Mouse (Mus musculus) hindbrain, embryonic 11.5 days (tissue): ENCODE results near the gene Hoxd4. TPM values are rescaled to one million over a fixed set of nuclear protein-coding genes. Genes with fewer than 3 reads are reported as not detected.
A peak's percentile ranks its signal among the peaks of the same experiment; 100 is the strongest.

Experiments
- ATAC-seq: fragments of 200-750 bp; cut with Nextera tagmentation; 2 replicates; pipeline ENCODE4 v1.8.0; 2017; ENCODE audit warnings: mild to moderate bottlenecking, moderate TSS enrichment, moderate library complexity; ENCODE audit not compliant: low FRiP score
- DNase-seq: peaks from one replicate; pipeline ENCODE4 v3.0.0-alpha.2; 2015; ENCODE audit warnings: low spot score
- H3K27ac ChIP-seq: fragments of 300-500 bp; sonication (generic); 2 replicates; pipeline ENCODE4 v1.5.1; 2014; ENCODE audit warnings: mild to moderate bottlenecking, low read depth, low read length
- H3K27me3 ChIP-seq: fragments of 300-500 bp; sonication (generic); 2 replicates; pipeline ENCODE4 v1.6.1; 2014; ENCODE audit warnings: mild to moderate bottlenecking, low read length, moderate library complexity, mixed read lengths; ENCODE audit not compliant: control insufficient read depth, insufficient read depth
- H3K36me3 ChIP-seq: fragments of 300-500 bp; sonication (generic); 2 replicates; pipeline ENCODE4 v1.6.1; 2014; ENCODE audit warnings: mild to moderate bottlenecking, low read length, moderate library complexity, mixed read lengths; ENCODE audit not compliant: control insufficient read depth, insufficient read depth
- H3K4me1 ChIP-seq: fragments of 300-500 bp; sonication (generic); replicated peaks from 2 replicates; pipeline ENCODE4 v1.6.1; 2014; ENCODE audit warnings: low read length, mixed read lengths; ENCODE audit not compliant: control insufficient read depth, insufficient read depth
- H3K4me2 ChIP-seq: fragments of 300-500 bp; sonication (generic); replicated peaks from 2 replicates; pipeline ENCODE4 v1.6.1; 2014; ENCODE audit warnings: mild to moderate bottlenecking, low read depth, low read length
- H3K4me3 ChIP-seq: fragments of 300-500 bp; sonication (generic); 2 replicates; pipeline ENCODE4 v1.5.1; 2014; ENCODE audit warnings: low read depth, low read length
- H3K9ac ChIP-seq: fragments of 300-500 bp; sonication (generic); 2 replicates; pipeline ENCODE4 v1.6.1; 2014; ENCODE audit warnings: low read depth, low read length
- H3K9me3 ChIP-seq: fragments of 300-500 bp; sonication (generic); 2 replicates; pipeline ENCODE4 v1.6.1; 2016; ENCODE audit warnings: low read length; ENCODE audit not compliant: control insufficient read depth
- WGBS: fragments of 180-500 bp; shearing (Covaris S2); extraction: QIAGEN DNeasy Blood & Tissue Kit; methylation state at CpG from one replicate; pipeline ENCODE4 v1.1.7; 2014; 5-methylcytosine and 5-hydroxymethylcytosine counted together
- polyA plus RNA-seq: library from polyadenylated mRNA; unstranded; fragments of >200 nt; fragmentation: Nextera tagmentation; extraction: Ambion mirVana; gene quantifications from 2 replicates; pipeline ENCODE4 v1.2.1, GENCODE M21; 2014

The Hoxd4 gene
- polyA plus RNA-seq, 1 experiment from 2014 or later: 3.7 TPM

- H3K27ac ChIP-seq: peak overlapping the region; percentile 95
- H3K27me3 ChIP-seq: peaks cover 74% of the 10 kb centered on the region
- no peaks in the 10 kb centered on the region for H3K9me3 ChIP-seq
- H3K36me3 ChIP-seq: no peaks in the 10 kb centered on the region
- ATAC-seq (no peak), DNase-seq (no peak)
- peak overlapping the region; percentile 48 for H3K4me3 ChIP-seq
- 10% methylated on average over 2 of the region's 2 CpGs for WGBS
- no peaks in the 10 kb centered on the region for H3K4me1 ChIP-seq
- H3K4me2 ChIP-seq: peak overlapping the region; percentile 54
- H3K9ac ChIP-seq: peak overlapping the region; percentile 76
Observed at GRCm38 (mm10) chr2:74739476-74739800, 27.7 kb downstream of the Hoxd4 start.

GRCm38 (mm10) chr2:74739869-74740268 is 28.1 kb downstream of the Hoxd4 start:
- Histone ChIP-seq H3K4me3 (peak overlapping the region; percentile 48), H3K4me2 (peak overlapping the region; percentile 54), H3K27ac (peak overlapping the region; percentile 95), H3K9me3 (no peaks in the 10 kb centered on the region), H3K36me3 (no peaks in the 10 kb centered on the region), H3K27me3 (peaks cover 74% of the 10 kb centered on the region), H3K4me1 (no peaks in the 10 kb centered on the region), H3K9ac (peak overlapping the region; percentile 76)
- ATAC-seq: 0 out of 2 replicates have a peak, but pooled peaks have one; percentile 13
- 1% methylated on average over 14 of the region's 14 CpGs for WGBS
- peak; percentile 58 for DNase-seq

- Histone ChIP-seq H3K27ac (peak overlapping the region; percentile 95), H3K36me3 (no peaks in the 10 kb centered on the region), H3K4me1 (no peaks in the 10 kb centered on the region), H3K27me3 (peaks cover 72% of the 10 kb centered on the region), H3K9ac (peak overlapping the region; percentile 76), H3K9me3 (no peaks in the 10 kb centered on the region), H3K4me2 (peak overlapping the region; percentile 54), H3K4me3 (peak overlapping the region; percentile 48)
- DNase-seq: peak; percentile 69
- under 1% methylated on average over 43 of the region's 43 CpGs for WGBS
- ATAC-seq: 0 out of 2 replicates have a peak, but pooled peaks have one; percentile 31
Observed at GRCm38 (mm10) chr2:74740311-74741091, 28.8 kb downstream of the Hoxd4 start.

- Histone ChIP-seq H3K27me3 (peaks cover 72% of the 10 kb centered on the region), H3K4me3 (no peak overlapping the region)
- WGBS: 20% methylated on average over 2 of the region's 3 CpGs
Observed at GRCm38 (mm10) chr2:74741252-74741978, 29.7 kb downstream of the Hoxd4 start.

GRCm38 (mm10) chr2:74741979-74742277 is 30.2 kb downstream of the Hoxd4 start:
- H3K27me3 ChIP-seq: peaks cover 74% of the 10 kb centered on the region
- no peak overlapping the region for H3K27ac ChIP-seq
- H3K36me3 ChIP-seq: no peaks in the 10 kb centered on the region
- no peak for ATAC-seq
- no peaks in the 10 kb centered on the region for H3K9me3 ChIP-seq
- no peak overlapping the region for H3K4me3 ChIP-seq
- DNase-seq: no peak
- H3K4me2 ChIP-seq: no peak overlapping the region
- no peak overlapping the region for H3K9ac ChIP-seq
- H3K4me1 ChIP-seq: no peaks in the 10 kb centered on the region

More at GRCm38 (mm10) chr2:74741252-74741978, 29.7 kb downstream of the Hoxd4 start:
- Histone ChIP-seq H3K4me1 (no peaks in the 10 kb centered on the region), H3K27ac (peak overlapping the region; percentile 95), H3K4me2 (peak overlapping the region; percentile 54; the same call in 1 of the 2 replicates), H3K36me3 (no peaks in the 10 kb centered on the region), H3K9ac (no peak overlapping the region), H3K9me3 (no peaks in the 10 kb centered on the region)
- no peak for ATAC-seq
- DNase-seq: peak; percentile 56

DNA sequence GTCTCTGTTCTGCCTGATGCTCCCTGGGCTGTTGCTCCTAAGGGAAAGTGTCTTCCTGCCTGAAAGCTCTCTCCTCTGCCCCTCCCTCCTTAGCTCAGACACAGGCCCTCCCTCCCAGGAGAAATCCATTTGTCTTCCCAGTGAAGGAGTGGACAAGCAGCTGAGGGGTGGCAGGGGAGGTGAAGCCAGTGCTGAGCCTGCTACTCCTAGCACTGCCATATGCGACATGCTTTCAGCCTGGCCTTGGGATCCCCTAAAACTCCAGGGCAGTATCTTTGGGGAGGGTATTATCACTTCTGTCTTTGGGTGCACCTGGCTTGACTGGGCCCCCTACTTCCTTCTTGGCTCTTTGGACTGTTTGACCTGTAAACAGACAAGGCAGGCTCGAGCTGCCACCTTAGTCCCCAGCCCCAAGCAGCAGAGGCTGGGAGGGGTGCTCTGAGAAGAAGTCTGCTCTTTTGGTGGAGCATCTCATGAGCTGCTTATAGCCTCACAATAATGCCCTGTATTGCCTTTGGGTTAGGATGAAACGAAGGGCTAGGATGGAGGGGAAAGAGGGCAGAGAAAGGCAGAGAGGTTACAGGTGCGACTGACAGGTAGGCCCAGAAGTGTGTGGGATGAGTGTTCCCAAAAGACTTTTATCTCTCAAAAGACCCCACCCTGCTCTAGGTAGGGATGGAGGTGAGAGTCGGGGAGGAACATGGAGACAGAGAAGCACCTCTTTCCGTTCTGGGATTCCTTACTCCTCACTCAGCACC is 34.0 kb downstream of the Hoxd4 start:
- peak; percentile 62 for ATAC-seq
- H3K36me3 ChIP-seq: no peaks in the 10 kb centered on the region
- WGBS: under 1% methylated on average over 6 of the region's 6 CpGs
- DNase-seq: peak; percentile 67
- H3K9ac ChIP-seq: peak overlapping the region; percentile 85
- peaks cover 69% of the 10 kb centered on the region for H3K27me3 ChIP-seq
- H3K4me1 ChIP-seq: no peaks in the 10 kb centered on the region; the same call in 1 of the 2 replicates
- H3K4me3 ChIP-seq: peak overlapping the region; percentile 55
- no peaks in the 10 kb centered on the region for H3K9me3 ChIP-seq
- H3K4me2 ChIP-seq: peak overlapping the region; percentile 64
- H3K27ac ChIP-seq: peak overlapping the region; percentile 85

DNA sequence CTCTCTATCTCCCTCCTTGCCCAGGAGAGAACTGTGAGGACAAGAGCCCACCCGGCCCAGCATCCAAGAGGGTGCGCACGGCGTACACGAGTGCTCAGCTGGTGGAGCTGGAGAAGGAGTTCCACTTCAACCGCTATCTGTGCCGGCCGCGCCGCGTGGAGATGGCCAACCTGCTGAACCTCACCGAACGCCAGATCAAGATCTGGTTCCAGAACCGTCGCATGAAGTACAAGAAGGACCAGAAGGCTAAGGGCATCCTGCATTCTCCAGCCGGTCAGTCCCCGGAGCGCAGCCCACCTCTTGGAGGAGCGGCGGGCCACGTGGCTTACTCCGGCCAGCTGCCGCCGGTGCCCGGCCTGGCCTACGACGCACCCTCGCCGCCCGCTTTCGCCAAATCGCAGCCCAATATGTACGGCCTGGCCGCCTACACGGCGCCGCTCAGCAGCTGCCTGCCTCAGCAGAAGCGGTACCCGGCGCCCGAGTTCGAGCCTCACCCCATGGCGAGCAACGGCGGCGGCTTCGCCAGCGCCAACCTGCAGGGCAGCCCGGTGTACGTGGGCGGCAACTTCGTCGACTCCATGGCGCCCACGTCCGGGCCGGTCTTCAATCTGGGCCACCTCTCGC is 34.7 kb downstream of the Hoxd4 start:
- H3K9ac ChIP-seq: peak overlapping the region; percentile 85

DNA sequence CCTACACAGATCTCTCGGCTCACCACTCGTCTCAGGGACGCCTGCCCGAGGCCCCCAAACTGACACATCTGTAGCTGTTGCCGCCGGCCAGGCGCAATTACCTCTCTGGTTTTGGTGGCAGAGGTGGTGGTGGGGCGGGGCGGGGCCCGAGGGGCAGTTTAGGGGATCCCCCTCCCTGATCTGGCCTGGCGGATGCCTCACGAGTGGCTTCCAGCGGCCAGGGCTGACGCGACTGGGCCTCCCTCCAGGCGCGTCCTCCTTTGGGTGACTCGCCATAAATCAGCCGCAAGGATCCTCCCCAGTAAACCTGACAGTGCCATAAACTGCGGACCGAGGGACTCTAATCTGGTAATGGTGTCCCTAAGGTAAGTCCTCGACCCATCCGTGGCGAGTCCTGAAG is 35.3 kb downstream of the Hoxd4 start:
- Histone ChIP-seq H3K27me3 (peaks cover 73% of the 10 kb centered on the region), H3K36me3 (no peaks in the 10 kb centered on the region), H3K4me1 (no peaks in the 10 kb centered on the region; the same call in 1 of the 2 replicates), H3K9ac (peak overlapping the region; percentile 85), H3K4me3 (peak overlapping the region; percentile 55), H3K4me2 (peak overlapping the region; percentile 64), H3K27ac (peak overlapping the region; percentile 85), H3K9me3 (no peaks in the 10 kb centered on the region)
- DNase-seq (no peak), ATAC-seq (no peak)
- under 1% methylated on average over 24 of the region's 24 CpGs for WGBS

More for the DNA sequence above, 34.7 kb downstream of the Hoxd4 start:
- ATAC-seq (no peak), DNase-seq (peak; percentile 72)
- Histone ChIP-seq H3K4me3 (peak overlapping the region; percentile 55), H3K4me1 (no peaks in the 10 kb centered on the region; the same call in 1 of the 2 replicates), H3K4me2 (peak overlapping the region; percentile 64), H3K9me3 (no peaks in the 10 kb centered on the region), H3K27me3 (peaks cover 69% of the 10 kb centered on the region), H3K27ac (peak overlapping the region; percentile 85), H3K36me3 (no peaks in the 10 kb centered on the region)
- WGBS: under 1% methylated on average over 58 of the region's 58 CpGs
